Mouse (Mus musculus): ENCODE results near the gene Eif3k. TPM values are rescaled to one million over a fixed set of nuclear protein-coding genes. Genes with fewer than 3 reads are reported as not detected.

Eif3k gene
- total and polyA plus RNA-seq, 3 experiments: 545 to 671 TPM; not detected in 1

GRCm38 (mm10) chr7:28921722-28922465 is 59.8 kb downstream of the Eif3k start:
- no peak for DNase-seq (ENCODE audit: low read depth, low spot score)
- Histone ChIP-seq H3K9me3 (replicated peaks; ENCODE audit: insufficient read depth, low read length) (no peaks in the 10 kb centered on the region), H3K4me1 (ENCODE audit: control insufficient read depth in 1 of 2, insufficient read depth in 2 of 2, low read length in 2 of 2) (no peaks in the 10 kb centered on the region), H3K9ac (ENCODE audit: control insufficient read depth, low read depth, low read length, poor library complexity, severe bottlenecking) (no peak overlapping the region), H3K27me3 (ENCODE audit: control insufficient read depth in 1 of 2, insufficient read depth in 2 of 2, low read length in 2 of 2) (no peaks in the 10 kb centered on the region), H3K36me3 (ENCODE audit: control insufficient read depth in 1 of 2, insufficient read depth in 2 of 2, low read length in 2 of 2) (peaks cover 0 to 7% of the 10 kb centered on the region in 2 experiments; a peak in 2 of 4 replicates), H3K27ac (ENCODE audit: control insufficient read depth, low read depth, low read length) (no peak overlapping the region), H3K4me3 (ENCODE audit: control insufficient read depth in 1 of 2, insufficient read depth in 1 of 2, low read depth in 2 of 2, low read length in 2 of 2) (no peak overlapping the region), H3K79me2 (ENCODE audit: control insufficient read depth, insufficient read depth, low read length, poor library complexity) (peaks cover 8% of the 10 kb centered on the region)
- TF ChIP-seq USF1 (IDR thresholded peaks at IDR 0.05; ENCODE audit: low read depth, low read length) (no peak), USF2 (IDR thresholded peaks at IDR 0.05; ENCODE audit: borderline replicate concordance in 1 of 2, insufficient read depth in 1 of 2, low read depth in 1 of 2, low read length in 2 of 2) (no peak), MYB (IDR thresholded peaks at IDR 0.05; ENCODE audit: low read depth, low read length) (no peak), MAX (IDR thresholded peaks at IDR 0.05; ENCODE audit: low read length) (no peak), MXI1 (IDR thresholded peaks at IDR 0.05; ENCODE audit: low read depth, low read length) (no peak), KAT2A (conservative IDR thresholded peaks at IDR 0.05; ENCODE audit: low read depth, low read length) (no peak), NRF1 (IDR thresholded peaks at IDR 0.05; ENCODE audit: insufficient read depth, low read depth, low read length, poor library complexity, severe bottlenecking) (no peak)

Other genes with a start within 250 kb of the Eif3k start
- 137 and 141 TPM in 2 replicates for gene Mrps12, start 240.0 kb downstream of the Eif3k start, total RNA-seq (2012; rRNA removed)
- 100 to 1,000 TPM in 1 of 2 experiments, not detected in 1; 126 TPM for gene Mrps12, start 240.0 kb downstream of the Eif3k start, polyA plus RNA-seq (2012; ENCODE audit: insufficient read depth in 1 of 2, insufficient read length in 2 of 2, low read depth in 1 of 2, low replicate concordance in 2 of 2, missing spikeins in 1 of 2)
- 19.2 and 21.3 TPM in 2 replicates for gene Sars2, start 239.9 kb downstream of the Eif3k start, total RNA-seq (2012; rRNA removed)
- gene Sars2, start 239.9 kb downstream of the Eif3k start, polyA plus RNA-seq (2012; ENCODE audit: insufficient read depth in 1 of 2, insufficient read length in 2 of 2, low read depth in 1 of 2, low replicate concordance in 2 of 2, missing spikeins in 1 of 2): 10 to 100 TPM in 1 of 2 experiments, not detected in 1; 51.4 TPM
- gene Ccer2, start 225.7 kb downstream of the Eif3k start, total RNA-seq (2012; rRNA removed): not detected in 2 replicates
- under 1 TPM in 1 of 2 experiments, not detected in 1; 0.11 TPM for gene Ccer2, start 225.7 kb downstream of the Eif3k start, polyA plus RNA-seq (2012; ENCODE audit: insufficient read depth in 1 of 2, insufficient read length in 2 of 2, low read depth in 1 of 2, low replicate concordance in 2 of 2, missing spikeins in 1 of 2)
- gene Sirt2, start 215.1 kb downstream of the Eif3k start, total RNA-seq (2012; rRNA removed): 31.8 and 35.7 TPM in 2 replicates
- gene Sirt2, start 215.1 kb downstream of the Eif3k start, polyA plus RNA-seq (2012; ENCODE audit: insufficient read depth in 1 of 2, insufficient read length in 2 of 2, low read depth in 1 of 2, low replicate concordance in 2 of 2, missing spikeins in 1 of 2): 10 to 100 TPM in 1 of 2 experiments, not detected in 1; 72.4 TPM
- gene Nfkbib, start 214.4 kb downstream of the Eif3k start, total RNA-seq (2012; rRNA removed): 30.7 and 32.9 TPM in 2 replicates
- 10 to 100 TPM in 1 of 2 experiments, not detected in 1; 52.7 TPM for gene Nfkbib, start 214.4 kb downstream of the Eif3k start, polyA plus RNA-seq (2012; ENCODE audit: insufficient read depth in 1 of 2, insufficient read length in 2 of 2, low read depth in 1 of 2, low replicate concordance in 2 of 2, missing spikeins in 1 of 2)
- 32.9 and 39.9 TPM in 2 replicates for gene Rinl, start 192.9 kb downstream of the Eif3k start, total RNA-seq (2012; rRNA removed)
- gene Rinl, start 192.9 kb downstream of the Eif3k start, polyA plus RNA-seq (2012; ENCODE audit: insufficient read depth in 1 of 2, insufficient read length in 2 of 2, low read depth in 1 of 2, low replicate concordance in 2 of 2, missing spikeins in 1 of 2): 10 to 100 TPM in 1 of 2 experiments, not detected in 1; 63.9 TPM
- gene Hnrnpl, start 173.3 kb downstream of the Eif3k start, total RNA-seq (2012; rRNA removed): 246 and 303 TPM in 2 replicates
- gene Hnrnpl, start 173.3 kb downstream of the Eif3k start, polyA plus RNA-seq (2012; ENCODE audit: insufficient read depth in 1 of 2, insufficient read length in 2 of 2, low read depth in 1 of 2, low replicate concordance in 2 of 2, missing spikeins in 1 of 2): 1,000 to 10,000 TPM in 1 of 2 experiments, 100 to 1,000 TPM in 1; 684 to 1,095 TPM
- gene Ech1, start 156.6 kb downstream of the Eif3k start, total RNA-seq (2012; rRNA removed): 82.8 and 99.5 TPM in 2 replicates
- 10 to 100 TPM in 1 of 2 experiments, not detected in 1; 74.7 TPM for gene Ech1, start 156.6 kb downstream of the Eif3k start, polyA plus RNA-seq (2012; ENCODE audit: insufficient read depth in 1 of 2, insufficient read length in 2 of 2, low read depth in 1 of 2, low replicate concordance in 2 of 2, missing spikeins in 1 of 2)
- gene Lgals4, start 148.0 kb downstream of the Eif3k start, total RNA-seq (2012; rRNA removed): 1.5 and 2.1 TPM in 2 replicates
- 1 to 10 TPM in 1 of 2 experiments, not detected in 1; 5.1 TPM for gene Lgals4, start 148.0 kb downstream of the Eif3k start, polyA plus RNA-seq (2012; ENCODE audit: insufficient read depth in 1 of 2, insufficient read length in 2 of 2, low read depth in 1 of 2, low replicate concordance in 2 of 2, missing spikeins in 1 of 2)
- gene Lgals7, start 118.0 kb downstream of the Eif3k start, total RNA-seq (2012; rRNA removed): 27.7 and 37.8 TPM in 2 replicates
- 100 to 1,000 TPM in 1 of 2 experiments, not detected in 1; 138 TPM for gene Lgals7, start 118.0 kb downstream of the Eif3k start, polyA plus RNA-seq (2012; ENCODE audit: insufficient read depth in 1 of 2, insufficient read length in 2 of 2, low read depth in 1 of 2, low replicate concordance in 2 of 2, missing spikeins in 1 of 2)
- 0.19 TPM in 1 of 2 replicates, not detected in the other for gene Capn12, start 100.4 kb downstream of the Eif3k start, total RNA-seq (2012; rRNA removed)
- gene Capn12, start 100.4 kb downstream of the Eif3k start, polyA plus RNA-seq (2012; ENCODE audit: insufficient read depth in 1 of 2, insufficient read length in 2 of 2, low read depth in 1 of 2, low replicate concordance in 2 of 2, missing spikeins in 1 of 2): not detected
- 60.5 and 66.3 TPM in 2 replicates for gene Actn4, start 19.5 kb downstream of the Eif3k start, total RNA-seq (2012; rRNA removed)
- gene Actn4, start 19.5 kb downstream of the Eif3k start, polyA plus RNA-seq (2012; ENCODE audit: insufficient read depth in 1 of 2, insufficient read length in 2 of 2, low read depth in 1 of 2, low replicate concordance in 2 of 2, missing spikeins in 1 of 2): 100 to 1,000 TPM in 1 of 2 experiments, not detected in 1; 267 TPM
- gene Map4k1, start 186 bp upstream of the Eif3k start, total RNA-seq (2012; rRNA removed): 17.3 and 19.3 TPM in 2 replicates
- 10 to 100 TPM in 1 of 2 experiments, not detected in 1; 50.8 TPM for gene Map4k1, start 186 bp upstream of the Eif3k start, polyA plus RNA-seq (2012; ENCODE audit: insufficient read depth in 1 of 2, insufficient read length in 2 of 2, low read depth in 1 of 2, low replicate concordance in 2 of 2, missing spikeins in 1 of 2)
- gene Ryr1, start 143.3 kb upstream of the Eif3k start, total RNA-seq (2012; rRNA removed): 0.16 and 0.27 TPM in 2 replicates
- gene Ryr1, start 143.3 kb upstream of the Eif3k start, polyA plus RNA-seq (2012; ENCODE audit: insufficient read depth in 1 of 2, insufficient read length in 2 of 2, low read depth in 1 of 2, low replicate concordance in 2 of 2, missing spikeins in 1 of 2): under 1 TPM in 1 of 2 experiments, not detected in 1; 0.54 TPM
- 0.46 and 0.56 TPM in 2 replicates for gene Rasgrp4, start 153.0 kb upstream of the Eif3k start, total RNA-seq (2012; rRNA removed)
- gene Rasgrp4, start 153.0 kb upstream of the Eif3k start, polyA plus RNA-seq (2012; ENCODE audit: insufficient read depth in 1 of 2, insufficient read length in 2 of 2, low read depth in 1 of 2, low replicate concordance in 2 of 2, missing spikeins in 1 of 2): 1 to 10 TPM in 1 of 2 experiments, not detected in 1; 1.9 TPM
- gene Fam98c, start 174.4 kb upstream of the Eif3k start, total RNA-seq (2012; rRNA removed): 11.2 and 14.3 TPM in 2 replicates
- 10 to 100 TPM in 1 of 2 experiments, not detected in 1; 32.0 TPM for gene Fam98c, start 174.4 kb upstream of the Eif3k start, polyA plus RNA-seq (2012; ENCODE audit: insufficient read depth in 1 of 2, insufficient read length in 2 of 2, low read depth in 1 of 2, low replicate concordance in 2 of 2, missing spikeins in 1 of 2)
- gene Ggn, start 188.3 kb upstream of the Eif3k start, total RNA-seq (2012; rRNA removed): 0.07 and 0.19 TPM in 2 replicates
- 1 to 10 TPM in 1 of 2 experiments, not detected in 1; 1.0 TPM for gene Ggn, start 188.3 kb upstream of the Eif3k start, polyA plus RNA-seq (2012; ENCODE audit: insufficient read depth in 1 of 2, insufficient read length in 2 of 2, low read depth in 1 of 2, low replicate concordance in 2 of 2, missing spikeins in 1 of 2)
- gene Spred3, start 188.5 kb upstream of the Eif3k start, total RNA-seq (2012; rRNA removed): 0.42 and 0.62 TPM in 2 replicates
- gene Spred3, start 188.5 kb upstream of the Eif3k start, polyA plus RNA-seq (2012; ENCODE audit: insufficient read depth in 1 of 2, insufficient read length in 2 of 2, low read depth in 1 of 2, low replicate concordance in 2 of 2, missing spikeins in 1 of 2): 1 to 10 TPM in 1 of 2 experiments, not detected in 1; 3.9 TPM
- 159 and 169 TPM in 2 replicates for gene Psmd8, start 198.8 kb upstream of the Eif3k start, total RNA-seq (2012; rRNA removed)
- 100 to 1,000 TPM in 1 of 2 experiments, not detected in 1; 196 TPM for gene Psmd8, start 198.8 kb upstream of the Eif3k start, polyA plus RNA-seq (2012; ENCODE audit: insufficient read depth in 1 of 2, insufficient read length in 2 of 2, low read depth in 1 of 2, low replicate concordance in 2 of 2, missing spikeins in 1 of 2)
- 0.20 and 0.23 TPM in 2 replicates for gene Catsperg1, start 232.2 kb upstream of the Eif3k start, total RNA-seq (2012; rRNA removed)
- under 1 TPM in 1 of 2 experiments, not detected in 1; 0.31 TPM for gene Catsperg1, start 232.2 kb upstream of the Eif3k start, polyA plus RNA-seq (2012; ENCODE audit: insufficient read depth in 1 of 2, insufficient read length in 2 of 2, low read depth in 1 of 2, low replicate concordance in 2 of 2, missing spikeins in 1 of 2)

All from MEL (cell line).